Mouse (Mus musculus) brain, embryonic 14.5 days (tissue): ENCODE data around the gene Msi2.

Experiments
- CTCF ChIP-seq: fragments of 200-500 bp; IDR thresholded peaks from 2 replicates; pipeline ENCODE4 v1.5.1; 2012; ENCODE audit warnings: inconsistent platforms, mild to moderate bottlenecking, moderate library complexity, borderline replicate concordance; ENCODE audit not compliant: insufficient read depth, insufficient read length; ENCODE audit errors: extremely low read depth
- POLR2A ChIP-seq: fragments of 200-500 bp; IDR thresholded peaks from 2 replicates; pipeline ENCODE4 v1.6.1; 2012; ENCODE audit warnings: mild to moderate bottlenecking, inconsistent platforms, borderline replicate concordance; ENCODE audit not compliant: poor library complexity, insufficient read depth, insufficient read length, severe bottlenecking; ENCODE audit errors: extremely low read depth

- TF ChIP-seq POLR2A (no peak), CTCF (no peak)
These were observed 57.9 kb downstream of the Msi2 start for GRCm38 (mm10) chr11:88660404-88660803.
